Mouse (Mus musculus) midbrain, embryonic 11.5 days (tissue): ENCODE measurements around the gene Dnaaf1. TPM values are rescaled to one million over a fixed set of nuclear protein-coding genes. Genes with fewer than 3 reads are reported as not detected.

Experiments used
- ATAC-seq: fragments of 200-750 bp; cut with Nextera tagmentation; 2 replicates; pipeline ENCODE4 v1.8.0; 2017; ENCODE audit warnings: moderate TSS enrichment, moderate library complexity; ENCODE audit not compliant: low FRiP score
- DNase-seq: peaks from one replicate; pipeline ENCODE4 v3.0.0; 2015; ENCODE audit warnings: low spot score; ENCODE audit errors: missing footprints
- H3K27ac ChIP-seq: fragments of 300-500 bp; sonication (generic); 2 replicates; pipeline ENCODE4 v1.5.1; 2014; ENCODE audit warnings: low read depth, low read length
- H3K27me3 ChIP-seq: fragments of 300-500 bp; sonication (generic); 2 replicates; pipeline ENCODE4 v1.6.1; 2014; ENCODE audit warnings: mild to moderate bottlenecking, low read length, moderate library complexity, mixed read lengths; ENCODE audit not compliant: control insufficient read depth, insufficient read depth
- H3K36me3 ChIP-seq: fragments of 300-500 bp; sonication (generic); 2 replicates; pipeline ENCODE4 v1.6.1; 2014; ENCODE audit warnings: mild to moderate bottlenecking, low read length, moderate library complexity, mixed read lengths; ENCODE audit not compliant: control insufficient read depth, insufficient read depth
- H3K4me1 ChIP-seq: fragments of 300-500 bp; sonication (generic); 2 replicates; pipeline ENCODE4 v1.6.1; 2014; ENCODE audit warnings: low read length; ENCODE audit not compliant: control insufficient read depth, insufficient read depth
- H3K4me2 ChIP-seq: fragments of 300-500 bp; sonication (generic); 2 replicates; pipeline ENCODE4 v1.6.1; 2014; ENCODE audit warnings: mild to moderate bottlenecking, moderate library complexity
- H3K4me3 ChIP-seq: fragments of 300-500 bp; sonication (generic); 2 replicates; pipeline ENCODE4 v1.5.1; 2014; ENCODE audit warnings: low read depth, low read length
- H3K9ac ChIP-seq: fragments of 300-500 bp; sonication (generic); 2 replicates; pipeline ENCODE4 v1.6.1; 2014; ENCODE audit warnings: low read length
- H3K9me3 ChIP-seq: fragments of 300-500 bp; sonication (generic); 2 replicates; pipeline ENCODE4 v1.6.1; 2016; ENCODE audit warnings: low read length; ENCODE audit not compliant: control insufficient read depth
- WGBS: fragments of 180-500 bp; shearing (Covaris S2); extraction: QIAGEN DNeasy Blood & Tissue Kit; methylation state at CpG from one replicate; pipeline ENCODE4 v1.1.7; 2014; 5-methylcytosine and 5-hydroxymethylcytosine counted together
- polyA plus RNA-seq: library from polyadenylated mRNA; unstranded; fragments of >200 nt; fragmentation: Nextera tagmentation; extraction: Ambion mirVana; gene quantifications from 2 replicates; pipeline ENCODE4 v1.2.1, GENCODE M21; 2014

Gene Dnaaf1
- polyA plus RNA-seq, 1 experiment from 2014 or later, result 0.19 TPM

GRCm38 (mm10) chr8:119623061-119623460 lies 48.0 kb downstream of the Dnaaf1 start:
- H3K27me3 ChIP-seq, result no peaks in the 10 kb centered on the region
- no peak overlapping the region for H3K27ac ChIP-seq
- H3K9me3 ChIP-seq, result no peaks in the 10 kb centered on the region
- no peak overlapping the region for H3K4me3 ChIP-seq
- H3K4me1 ChIP-seq, result peaks cover 2% of the 10 kb centered on the region; the same call in 1 of the 2 replicates
- no peaks in the 10 kb centered on the region for H3K36me3 ChIP-seq
- ATAC-seq (no peak), DNase-seq (no peak)
- H3K9ac ChIP-seq, result no peak overlapping the region
- no peak overlapping the region for H3K4me2 ChIP-seq
- 90% methylated on average over 8 of the region's 8 CpGs for WGBS

GRCm38 (mm10) chr8:119623744-119624143 lies 48.7 kb downstream of the Dnaaf1 start:
- no peaks in the 10 kb centered on the region for H3K27me3 ChIP-seq
- H3K4me2 ChIP-seq, result no peak overlapping the region
- DNase-seq, result no peak
- no peaks in the 10 kb centered on the region for H3K36me3 ChIP-seq
- no peak overlapping the region for H3K27ac ChIP-seq
- no peak overlapping the region for H3K4me3 ChIP-seq
- no peaks in the 10 kb centered on the region for H3K9me3 ChIP-seq
- no peak for ATAC-seq
- no peak overlapping the region for H3K9ac ChIP-seq
- 74% methylated on average over 1 of the region's 1 CpGs for WGBS
- H3K4me1 ChIP-seq, result peaks cover 4% of the 10 kb centered on the region; the same call in 1 of the 2 replicates

GRCm38 (mm10) chr8:119624916-119625315 lies 49.9 kb downstream of the Dnaaf1 start:
- no peak for DNase-seq
- no peaks in the 10 kb centered on the region for H3K9me3 ChIP-seq
- H3K4me1 ChIP-seq, result peaks cover 4% of the 10 kb centered on the region; the same call in 1 of the 2 replicates
- no peak overlapping the region for H3K9ac ChIP-seq
- no peaks in the 10 kb centered on the region for H3K27me3 ChIP-seq
- WGBS, result 87% methylated on average over 7 of the region's 7 CpGs
- no peak overlapping the region for H3K27ac ChIP-seq
- H3K4me3 ChIP-seq, result no peak overlapping the region
- no peaks in the 10 kb centered on the region for H3K36me3 ChIP-seq
- no peak for ATAC-seq
- H3K4me2 ChIP-seq, result no peak overlapping the region

- no peak for ATAC-seq
- no peak overlapping the region for H3K4me2 ChIP-seq
- no peaks in the 10 kb centered on the region for H3K9me3 ChIP-seq
- no peak overlapping the region for H3K9ac ChIP-seq
- no peaks in the 10 kb centered on the region for H3K27me3 ChIP-seq
- DNase-seq, result no peak
- H3K4me1 ChIP-seq, result peaks cover 4% of the 10 kb centered on the region; the same call in 1 of the 2 replicates
- 76% methylated on average over 22 of the region's 22 CpGs for WGBS
- no peak overlapping the region for H3K4me3 ChIP-seq
- no peaks in the 10 kb centered on the region for H3K36me3 ChIP-seq
- H3K27ac ChIP-seq, result no peak overlapping the region
Measured at GRCm38 (mm10) chr8:119625788-119626187, 50.8 kb downstream of the Dnaaf1 start.

- H3K9me3 ChIP-seq, result no peaks in the 10 kb centered on the region
- H3K4me1 ChIP-seq, result peaks cover 6% of the 10 kb centered on the region
- no peak overlapping the region for H3K4me3 ChIP-seq
- H3K27ac ChIP-seq, result no peak overlapping the region
- H3K9ac ChIP-seq, result no peak overlapping the region
- no peak for ATAC-seq
- no peak for DNase-seq
- H3K27me3 ChIP-seq, result no peaks in the 10 kb centered on the region
- H3K36me3 ChIP-seq, result no peaks in the 10 kb centered on the region
- WGBS, result 88% methylated on average over 7 of the region's 7 CpGs
- no peak overlapping the region for H3K4me2 ChIP-seq
Measured at GRCm38 (mm10) chr8:119627199-119627598, 52.2 kb downstream of the Dnaaf1 start.

GRCm38 (mm10) chr8:119627613-119628359 lies 52.8 kb downstream of the Dnaaf1 start:
- DNase-seq (no peak), ATAC-seq (no peak)
- 43% methylated on average over 10 of the region's 10 CpGs for WGBS
- Histone ChIP-seq H3K27me3 (no peaks in the 10 kb centered on the region), H3K4me2 (no peak overlapping the region), H3K27ac (no peak overlapping the region), H3K9ac (no peak overlapping the region), H3K4me3 (no peak overlapping the region), H3K36me3 (no peaks in the 10 kb centered on the region), H3K4me1 (peaks cover 6% of the 10 kb centered on the region), H3K9me3 (no peaks in the 10 kb centered on the region)

GRCm38 (mm10) chr8:119630841-119631240 lies 55.8 kb downstream of the Dnaaf1 start:
- WGBS, result 52% methylated on average over 3 of the region's 3 CpGs
- Histone ChIP-seq H3K4me1 (peaks cover 20% of the 10 kb centered on the region), H3K9ac (no peak overlapping the region; the same call in 1 of the 2 replicates), H3K27ac (peak overlapping the region; percentile 20; the same call in 1 of the 2 replicates), H3K4me3 (no peak overlapping the region), H3K36me3 (no peaks in the 10 kb centered on the region), H3K9me3 (no peaks in the 10 kb centered on the region), H3K4me2 (no peak overlapping the region), H3K27me3 (peaks cover 7% of the 10 kb centered on the region)
- DNase-seq (no peak), ATAC-seq (peak; percentile 56; the same call in 1 of the 2 replicates)

GRCm38 (mm10) chr8:119632246-119632645 lies 57.2 kb downstream of the Dnaaf1 start:
- peaks cover 7% of the 10 kb centered on the region for H3K27me3 ChIP-seq
- 89% methylated on average over 9 of the region's 9 CpGs for WGBS

GRCm38 (mm10) chr8:119632909-119633308 lies 57.9 kb downstream of the Dnaaf1 start:
- no peak for DNase-seq
- no peak overlapping the region for H3K4me3 ChIP-seq
- WGBS, result 41% methylated on average over 29 of the region's 29 CpGs
- H3K27ac ChIP-seq, result no peak overlapping the region
- no peak overlapping the region for H3K9ac ChIP-seq
- H3K36me3 ChIP-seq, result no peaks in the 10 kb centered on the region
- H3K27me3 ChIP-seq, result peaks cover 7% of the 10 kb centered on the region
- H3K9me3 ChIP-seq, result no peaks in the 10 kb centered on the region
- H3K4me2 ChIP-seq, result no peak overlapping the region
- peaks cover 20% of the 10 kb centered on the region for H3K4me1 ChIP-seq
- ATAC-seq, result no peak

More at GRCm38 (mm10) chr8:119632246-119632645, 57.2 kb downstream of the Dnaaf1 start:
- Histone ChIP-seq H3K9me3 (no peaks in the 10 kb centered on the region), H3K27ac (no peak overlapping the region), H3K36me3 (no peaks in the 10 kb centered on the region), H3K4me3 (no peak overlapping the region), H3K4me1 (peaks cover 21% of the 10 kb centered on the region), H3K9ac (no peak overlapping the region), H3K4me2 (no peak overlapping the region)
- no peak for ATAC-seq
- no peak for DNase-seq
